Mouse (Mus musculus) Muller cell, postnatal 12 days (primary cell): Measurements from ENCODE around the gene Dmkn.
"Not testable (repeated sequence)": the region's sequence is repeated elsewhere in the genome, so short reads cannot be mapped to it uniquely, and the experiment has no call there.

ENCODE experiments used
- DNase-seq: peaks from one replicate; pipeline ENCODE4 v3.0.0-alpha.2; 2015; ENCODE audit errors: inconsistent ontology term

Dmkn gene

DNA sequence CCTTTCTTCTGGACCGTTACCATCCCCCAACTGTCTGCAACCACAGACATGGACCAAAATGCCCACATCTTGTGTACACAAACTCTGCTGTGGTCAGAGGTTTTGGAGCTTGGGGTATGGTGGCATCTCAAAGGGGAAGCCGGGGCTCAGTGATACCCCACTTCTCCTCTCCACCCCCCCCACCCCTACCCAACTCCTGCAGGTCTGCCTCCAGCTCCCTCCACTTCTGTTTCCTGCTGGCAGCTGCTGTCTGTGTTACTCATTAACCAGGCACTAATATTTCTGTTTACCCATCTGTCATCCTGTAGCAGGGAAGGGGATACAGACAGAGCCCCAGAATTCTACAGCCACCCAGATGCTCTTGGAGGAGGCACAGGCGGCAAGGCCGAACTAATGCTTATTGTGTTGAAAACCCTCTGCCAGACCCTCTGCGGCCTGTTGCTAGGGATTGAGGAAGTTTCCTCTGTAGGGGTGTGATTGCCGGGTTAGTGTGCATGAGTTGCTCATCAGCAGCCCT lies 48.8 kb downstream of the Dmkn start:
- no peak for DNase-seq

DNA sequence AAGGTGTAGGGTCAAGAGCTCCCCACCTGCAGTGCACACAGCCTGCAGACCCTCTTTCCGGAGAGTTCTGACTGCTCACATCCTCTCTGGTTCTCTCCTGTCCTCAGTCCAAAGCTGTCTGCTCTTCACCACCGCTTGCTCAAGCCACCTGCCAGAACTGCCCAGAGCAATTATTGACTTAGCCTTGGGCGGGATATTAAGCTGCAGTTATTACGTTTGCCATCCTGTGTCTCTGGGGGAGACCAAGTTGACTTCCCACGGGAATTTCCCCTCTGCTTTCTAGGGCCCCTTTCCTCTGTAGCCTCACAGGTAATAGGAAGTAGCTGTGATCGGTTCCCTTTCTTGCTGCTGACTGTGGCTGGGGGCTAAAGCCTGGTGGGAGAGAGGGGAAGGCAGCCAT lies 56.6 kb downstream of the Dmkn start:
- no peak for DNase-seq

DNA sequence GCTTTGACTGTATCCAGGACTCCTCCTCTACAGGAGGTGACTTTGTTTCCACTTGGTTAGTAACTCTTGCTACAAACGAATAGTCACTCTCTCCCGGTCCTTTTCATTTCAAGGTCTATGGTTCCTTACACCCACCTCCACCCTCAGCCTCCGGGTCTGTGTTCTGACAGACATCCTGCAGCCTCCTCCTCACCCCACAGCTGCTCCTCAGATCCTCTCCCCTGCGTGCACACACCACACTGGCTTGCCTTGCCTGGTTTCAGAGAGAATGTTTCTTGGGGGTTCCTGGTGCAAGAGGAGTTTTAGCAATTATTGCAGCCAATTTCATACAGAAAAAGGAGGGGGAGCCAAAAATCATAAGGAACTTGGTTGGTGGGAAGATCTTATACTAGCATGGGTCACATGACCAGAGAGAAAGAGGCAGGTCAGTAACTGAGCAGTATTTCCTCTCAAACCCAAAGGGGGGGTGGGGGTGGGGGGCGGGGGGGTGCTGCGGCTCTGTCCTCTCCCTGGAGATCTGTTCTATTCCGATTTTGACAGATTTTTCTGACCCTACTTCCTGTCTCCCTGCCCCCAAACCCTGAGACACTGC lies 57.4 kb downstream of the Dmkn start:
- DNase-seq: no peak

DNA sequence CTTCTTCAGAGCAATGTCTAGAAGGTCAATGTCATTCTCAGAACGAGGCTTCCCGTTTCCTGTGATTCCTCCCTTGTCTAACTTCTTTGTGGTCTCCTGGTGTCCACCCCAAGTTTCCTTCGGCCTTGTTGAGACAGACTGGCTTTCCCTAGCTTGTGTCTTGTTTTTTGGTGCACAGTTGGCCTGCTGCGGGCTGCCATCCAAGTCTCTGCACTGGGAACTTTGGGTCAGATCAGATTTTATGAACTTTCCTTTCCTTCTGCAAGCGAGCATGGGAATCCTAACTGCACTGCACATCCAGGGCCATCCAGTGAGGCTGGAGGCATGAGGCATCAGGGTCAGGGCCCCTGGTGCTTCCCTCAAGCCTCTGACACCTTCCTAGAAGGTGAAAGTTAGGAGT lies 58.0 kb downstream of the Dmkn start:
- no peak for DNase-seq

GRCm38 (mm10) chr7:30823675-30824074 lies 60.1 kb downstream of the Dmkn start, which contains the start of gene Ffar2:
Ffar2 (minus strand) TSS chr7:30823775.
- no peak for DNase-seq

DNA sequence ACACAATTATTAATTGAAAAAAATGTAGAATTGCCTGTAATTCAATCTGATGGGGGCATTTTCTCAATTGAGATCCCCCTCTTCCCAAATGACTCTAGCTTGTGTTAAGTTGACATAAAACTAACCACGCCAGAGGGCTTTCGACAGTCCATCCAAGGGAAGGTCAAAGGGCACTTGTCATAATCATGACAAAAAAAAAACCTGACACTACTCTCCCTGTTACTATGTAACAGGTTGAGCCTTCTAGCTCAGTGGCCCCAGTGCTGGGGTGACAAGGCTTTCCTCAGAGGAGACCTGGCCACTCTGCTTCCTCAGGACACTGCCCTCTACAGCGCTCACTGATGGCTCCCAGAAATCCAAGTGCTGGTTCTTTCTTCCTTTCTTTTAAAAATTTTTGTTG lies 60.8 kb downstream of the Dmkn start:
- DNase-seq: no peak

DNA sequence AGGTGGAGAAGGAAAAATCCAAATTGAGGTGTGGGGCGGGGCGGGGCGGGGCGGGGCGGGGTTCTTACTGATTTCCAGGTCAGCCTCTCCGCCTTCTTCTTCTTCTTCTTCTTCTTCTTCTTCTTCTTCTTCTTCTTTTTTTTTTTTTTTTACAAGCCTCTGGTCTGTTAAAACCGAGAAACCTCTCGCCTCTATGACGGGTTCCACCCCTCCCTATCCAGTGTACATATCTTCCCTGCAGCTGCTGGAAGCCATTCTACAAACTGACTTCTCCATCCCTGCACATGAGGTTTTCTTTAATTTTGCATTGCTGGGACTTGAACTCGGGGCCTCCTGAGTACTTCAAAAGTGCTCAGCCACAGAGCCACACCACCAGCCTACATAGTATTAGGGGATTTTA lies 63.1 kb downstream of the Dmkn start:
- no peak for DNase-seq

- not testable (repeated sequence) for DNase-seq
Observed at GRCm38 (mm10) chr7:30828871-30829270, 65.3 kb downstream of the Dmkn start.

- no peak for DNase-seq
Observed at GRCm38 (mm10) chr7:30829428-30829827, 65.9 kb downstream of the Dmkn start.
